Mouse (Mus musculus) erythroblast, embryonic 14.5 days (primary cell): ENCODE results near the gene Mpst.

Experiments
- GATA1 ChIP-seq: IDR thresholded peaks from 2 replicates; pipeline ENCODE4 v1.6.1; 2012; ENCODE audit warnings: low read length, inconsistent platforms, mixed read lengths
- TAL1 ChIP-seq: IDR thresholded peaks from 3 replicates; pipeline ENCODE4 v1.6.1; 2012; ENCODE audit warnings: low read length, inconsistent platforms, mixed read lengths

GRCm38 (mm10) chr15:78430874-78431273 lies 24.7 kb downstream of the Mpst start:
- TF ChIP-seq GATA1 (no peak), TAL1 (no peak)
